Mouse (Mus musculus): ENCODE measurements around the gene Gm45716.
"Not testable (repeated sequence)": the region's sequence is repeated elsewhere in the genome, so short reads cannot be mapped to it uniquely, and the experiment has no call there.

Gm45716 gene

DNA sequence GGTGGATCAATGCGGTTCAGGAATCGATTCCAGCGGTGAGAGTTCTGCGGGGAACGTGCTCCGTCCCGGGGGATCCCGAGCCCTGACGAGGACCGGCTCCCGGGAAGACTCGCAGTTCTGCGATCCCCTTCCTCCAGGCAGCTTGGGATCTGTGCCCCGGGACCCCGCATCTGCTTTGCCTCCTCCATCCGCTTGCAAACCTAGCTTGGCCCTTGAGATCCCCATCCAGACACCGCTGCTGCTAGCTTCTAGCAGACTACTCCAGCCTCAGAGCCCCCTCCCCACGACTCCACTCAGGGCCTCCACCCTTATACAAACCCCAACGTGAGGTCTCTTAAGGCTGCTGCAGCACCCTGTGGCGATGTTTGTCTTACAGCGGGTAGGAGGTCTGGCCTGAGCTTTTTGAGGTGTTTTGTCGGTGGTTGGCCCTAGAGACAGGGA is 62.2 kb downstream of the Gm45716 start:
- CTCF ChIA-PET: interaction anchor here (0.5 kb wide), 1 partner anchor 9 kb away, joined by 7 read pairs; no protein-coding TSS in a partner anchor

DNA sequence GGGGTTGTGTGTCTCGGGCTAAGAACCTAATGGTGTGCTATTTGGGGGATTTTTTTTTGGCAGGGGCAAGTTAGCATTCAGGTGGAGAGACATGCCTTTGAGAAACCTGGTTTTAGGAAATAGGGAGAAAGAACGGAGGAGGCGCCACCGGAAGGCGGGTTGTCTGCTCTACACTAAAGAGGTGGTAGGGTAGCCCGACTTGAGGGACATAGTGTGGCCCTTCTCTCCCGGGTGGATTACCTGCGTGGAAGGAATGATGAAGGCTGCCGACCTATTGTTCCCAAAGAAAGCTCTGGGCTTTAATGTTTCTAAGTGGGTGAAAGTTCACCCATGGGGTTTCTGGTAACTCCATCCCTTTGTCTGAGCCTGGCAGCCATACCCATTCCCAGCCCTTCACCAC is 62.7 kb downstream of the Gm45716 start:
- CTCF ChIA-PET: no interaction called here

GRCm38 (mm10) chr11:90250730-90251129 is 63.2 kb downstream of the Gm45716 start:
- CTCF ChIA-PET: interaction anchor here (0.5 kb wide), 1 partner anchor 386 kb away, joined by 3 read pairs; no protein-coding TSS in a partner anchor

DNA sequence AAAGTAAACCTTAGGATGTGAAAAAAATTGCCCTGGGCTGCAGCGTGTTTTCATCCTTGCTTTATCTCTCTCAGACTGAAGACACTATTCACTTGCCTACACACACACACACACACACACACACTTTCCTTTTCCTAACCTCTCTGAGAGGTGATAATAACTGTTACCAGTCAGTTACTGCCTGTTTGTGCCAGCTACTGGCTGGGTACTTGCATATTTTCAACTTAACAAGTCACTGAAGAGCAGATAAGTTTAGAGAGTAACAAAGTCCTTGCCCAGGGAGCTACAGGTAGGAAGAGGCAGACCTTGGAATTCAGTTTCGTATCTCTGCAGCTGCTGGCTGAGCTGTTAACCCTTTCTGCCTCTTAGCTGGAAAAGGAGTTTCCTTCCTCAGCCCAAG is 64.4 kb downstream of the Gm45716 start:
- CTCF ChIA-PET: no interaction called here

DNA sequence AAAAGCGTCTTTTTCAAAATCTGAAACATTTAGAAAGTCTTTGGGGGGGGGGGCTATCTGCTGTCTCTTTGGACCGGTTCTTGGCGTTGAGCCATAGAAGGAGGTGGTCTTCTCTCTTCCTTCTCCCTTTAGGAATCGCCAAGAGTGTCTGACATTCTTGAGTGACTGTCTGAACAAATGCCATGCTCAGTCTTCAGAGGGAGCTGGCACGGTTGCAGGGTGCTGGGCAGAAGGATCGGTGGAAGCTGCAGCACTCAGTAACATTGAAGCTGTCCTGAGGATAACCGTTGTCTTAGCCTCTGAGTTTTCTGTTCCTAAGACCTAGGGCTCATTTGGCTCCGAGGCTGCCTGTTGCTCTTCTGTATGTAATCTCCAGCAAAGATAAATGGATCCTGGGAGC is 64.9 kb downstream of the Gm45716 start:
- CTCF ChIA-PET: no interaction called here

- CTCF ChIA-PET: no interaction called here
These were observed 67.1 kb downstream of the Gm45716 start for GRCm38 (mm10) chr11:90254536-90254935.

GRCm38 (mm10) chr11:90255687-90256086 is 68.2 kb downstream of the Gm45716 start:
- CTCF ChIA-PET: interaction anchor here (0.5 kb wide), 1 partner anchor 19 kb away, joined by 9 read pairs; no protein-coding TSS in a partner anchor

DNA sequence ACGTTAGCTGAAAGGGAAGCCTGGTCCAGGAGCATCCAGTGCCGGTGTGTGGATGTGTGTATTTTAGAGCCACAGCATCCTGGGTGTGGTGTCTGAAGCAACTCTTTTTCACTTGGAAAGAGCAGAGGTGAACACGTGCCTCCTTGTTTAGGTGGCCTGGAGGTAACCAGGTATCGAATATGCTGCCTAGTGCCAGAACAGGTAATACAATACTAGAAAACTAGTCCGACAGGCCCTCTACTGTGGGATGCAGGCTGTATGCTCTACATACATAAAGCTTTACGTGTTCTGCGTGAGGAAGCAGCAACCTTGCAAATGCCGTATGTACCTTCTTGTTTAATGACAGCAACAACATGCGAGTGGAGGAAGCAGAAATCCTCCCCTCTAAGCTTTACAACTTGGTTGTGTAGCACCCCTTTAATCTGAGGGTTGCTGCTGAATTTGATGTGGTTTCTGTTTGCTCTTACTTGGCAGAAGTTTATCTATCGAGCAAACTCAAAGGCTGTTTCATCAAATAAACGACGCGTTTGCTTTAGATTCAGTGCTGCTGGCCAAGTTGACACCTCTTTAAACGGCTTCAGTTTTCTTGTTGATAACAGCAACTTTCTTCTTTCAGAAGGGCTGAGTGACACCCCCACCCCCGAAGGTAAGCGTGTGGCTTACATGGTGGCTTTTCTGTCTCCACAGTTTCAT is 69.5 kb downstream of the Gm45716 start:
- CTCF ChIA-PET: no interaction called here

DNA sequence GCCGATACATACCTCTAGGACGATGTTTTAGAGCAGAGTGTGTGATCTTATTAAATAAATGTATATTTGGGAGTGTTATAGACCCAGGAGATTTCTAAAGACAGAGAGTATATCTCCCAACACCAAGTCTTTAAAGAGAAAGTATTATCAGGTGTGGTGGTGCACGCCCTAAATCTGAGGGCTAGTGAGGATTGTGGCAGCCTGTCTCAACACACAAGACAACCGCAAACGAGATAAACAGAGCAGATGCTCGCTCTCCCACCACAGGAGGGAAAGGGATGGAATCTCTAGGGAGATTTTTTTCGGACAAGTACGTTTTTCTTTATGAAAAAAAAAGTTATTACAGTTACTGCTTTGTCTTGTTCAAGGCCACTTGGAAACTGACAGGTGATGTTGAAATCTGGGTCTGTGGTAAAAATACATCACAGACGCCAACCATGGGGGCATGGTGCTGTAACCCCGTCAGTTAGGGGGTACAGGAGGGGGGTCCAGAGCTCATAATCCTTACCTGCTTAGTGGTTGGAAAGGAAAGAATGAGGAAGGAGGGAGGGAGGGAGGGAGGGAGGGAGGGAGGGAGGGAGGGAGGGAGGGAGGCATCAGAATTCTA is 70.9 kb downstream of the Gm45716 start:
- CTCF ChIA-PET: interaction anchor here (0.6 kb wide), 1 partner anchor 9 kb away, joined by 7 read pairs; no protein-coding TSS in a partner anchor

DNA sequence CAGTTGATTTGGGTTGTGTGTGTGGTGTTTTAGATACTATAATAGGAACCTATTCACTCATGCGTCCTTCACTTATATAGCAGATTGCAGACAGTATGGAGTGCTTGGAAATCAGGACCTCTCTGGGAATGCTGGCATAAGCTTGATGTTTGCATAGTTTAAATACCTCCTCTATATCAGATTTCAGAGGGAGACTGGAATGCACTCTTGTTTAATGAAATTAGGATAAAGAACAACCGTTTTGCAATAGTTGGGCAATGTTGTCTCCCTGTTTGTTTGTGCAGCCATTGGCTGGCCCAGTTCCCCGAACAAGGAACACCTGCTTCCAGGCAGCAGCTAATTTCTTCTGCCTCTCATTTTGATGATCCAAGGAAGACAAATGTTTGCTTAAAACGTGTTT is 71.6 kb downstream of the Gm45716 start:
- CTCF ChIA-PET: interaction anchor here (0.6 kb wide), 1 partner anchor 9 kb away, joined by 7 read pairs; no protein-coding TSS in a partner anchor

- CTCF ChIA-PET: no interaction called here
These were observed 72.3 kb downstream of the Gm45716 start for GRCm38 (mm10) chr11:90259826-90260225.

- CTCF ChIA-PET: no interaction called here
These were observed 76.7 kb downstream of the Gm45716 start for GRCm38 (mm10) chr11:90264180-90264579.

GRCm38 (mm10) chr11:90265581-90265980 is 78.1 kb downstream of the Gm45716 start:
- CTCF ChIA-PET: no interaction called here

DNA sequence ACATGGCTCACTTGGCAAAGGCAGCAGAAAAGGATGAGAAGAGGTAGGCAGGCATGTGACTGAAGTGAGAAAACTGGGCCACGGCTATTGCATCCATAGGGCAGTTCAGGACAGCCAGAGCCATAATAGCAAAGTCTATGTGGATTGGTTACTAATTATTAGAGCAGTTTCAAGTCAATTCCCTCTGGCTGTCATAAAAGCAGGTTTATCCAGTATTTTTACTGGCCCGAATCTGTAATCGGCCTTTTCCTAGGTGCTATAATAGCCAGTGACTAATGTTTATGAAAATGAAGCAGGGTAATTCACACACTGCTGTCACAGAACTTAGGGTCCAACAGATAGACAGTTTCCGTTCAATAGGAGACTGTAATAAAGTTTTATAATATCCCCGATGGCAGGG is 81.5 kb downstream of the Gm45716 start:
- CTCF ChIA-PET: no interaction called here

DNA sequence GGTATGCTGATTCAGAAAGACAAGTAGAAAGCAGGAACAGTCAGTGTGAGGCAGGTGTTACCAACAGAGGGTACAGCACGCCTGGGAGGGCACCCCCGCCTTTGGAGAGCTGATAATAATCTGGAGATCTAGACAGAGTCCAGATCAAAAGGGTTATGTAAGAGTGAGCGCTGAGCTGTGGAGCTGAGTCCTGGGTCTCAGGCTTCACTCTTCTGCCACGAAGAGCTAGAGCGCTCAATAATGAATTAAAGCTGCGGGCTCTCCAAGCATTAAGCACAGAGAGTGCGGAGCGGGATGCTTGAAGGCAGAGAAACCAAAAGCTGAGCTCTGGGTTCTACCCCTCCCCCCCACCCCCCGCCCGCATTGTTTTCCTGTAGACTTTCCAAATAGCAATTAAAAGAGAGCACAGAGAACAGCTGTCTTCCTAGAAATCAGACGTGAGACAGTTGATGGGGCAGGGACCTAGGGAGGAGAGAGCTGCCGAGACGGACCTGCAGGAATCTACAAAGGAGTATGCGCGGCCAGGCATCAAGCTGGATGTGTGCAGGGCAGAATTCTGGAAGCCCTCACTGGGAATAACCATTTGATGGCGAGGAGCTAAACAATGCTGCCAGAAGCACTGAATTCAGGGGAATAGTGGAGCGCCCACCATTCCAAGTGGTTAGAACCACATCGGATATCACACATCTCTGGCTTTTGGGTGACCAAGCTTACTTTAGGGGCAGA is 82.1 kb downstream of the Gm45716 start:
- CTCF ChIA-PET: no interaction called here

DNA sequence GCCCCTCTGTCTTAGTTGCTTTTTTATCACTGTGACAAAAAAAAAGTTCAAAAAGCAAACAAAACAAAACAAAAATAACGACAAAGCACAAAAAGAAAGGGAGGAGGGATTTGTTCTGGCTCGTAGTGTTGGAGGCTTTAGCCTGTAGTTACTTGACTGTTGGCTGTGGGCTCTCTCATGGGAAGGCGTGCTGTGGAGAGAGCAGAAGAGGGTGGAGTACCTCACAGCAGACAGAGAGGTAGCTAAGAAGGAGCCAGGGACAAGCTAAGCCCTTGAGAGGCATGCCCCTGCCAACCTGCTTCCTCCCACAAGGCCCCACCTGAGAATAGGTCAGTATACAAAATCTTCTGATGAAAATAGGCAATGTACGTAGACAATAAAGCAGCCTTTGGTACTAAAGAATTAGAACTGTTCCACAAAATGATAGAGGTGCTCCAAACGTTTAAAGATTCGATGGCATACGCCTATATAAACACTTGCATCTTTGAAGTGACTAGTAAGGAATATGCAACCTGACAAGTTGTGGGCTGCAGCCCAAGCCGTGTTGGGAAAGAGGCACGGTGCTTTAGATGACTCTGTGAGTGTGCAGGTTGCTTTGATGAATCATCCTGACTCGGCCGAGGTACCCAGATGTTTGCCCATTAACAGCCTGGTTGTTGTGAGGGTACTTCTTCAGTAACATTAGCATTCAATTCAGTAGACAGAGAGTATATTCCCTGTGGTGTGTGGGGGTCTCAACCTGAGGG is 82.8 kb downstream of the Gm45716 start:
- CTCF ChIA-PET: no interaction called here

DNA sequence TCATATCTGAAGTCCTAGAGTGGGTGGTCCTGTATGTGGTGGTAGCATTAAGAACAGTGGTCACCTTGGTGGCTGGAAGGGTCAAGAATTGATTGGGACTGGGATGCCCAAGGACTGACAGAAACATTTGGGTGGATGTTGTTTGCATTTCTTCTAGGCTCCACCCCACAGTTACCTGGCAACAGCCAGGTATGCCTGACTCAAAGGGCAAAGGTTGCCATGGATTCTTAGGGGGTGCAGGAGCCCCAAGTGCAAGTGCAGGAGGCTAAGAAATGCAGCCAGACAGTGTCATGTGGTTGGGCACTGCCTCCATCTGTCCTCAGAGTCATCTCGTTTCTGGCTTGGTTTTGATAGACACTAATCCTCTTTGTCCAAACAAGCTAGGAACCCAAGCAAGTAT is 86.7 kb downstream of the Gm45716 start:
- CTCF ChIA-PET: interaction anchor here (0.7 kb wide), 1 partner anchor 18 kb away, joined by 9 read pairs; no protein-coding TSS in a partner anchor

GRCm38 (mm10) chr11:90275663-90276062 is 88.2 kb downstream of the Gm45716 start:
- CTCF ChIA-PET: no interaction called here

GRCm38 (mm10) chr11:90276150-90276549 is 88.7 kb downstream of the Gm45716 start:
- CTCF ChIA-PET: no interaction called here

GRCm38 (mm10) chr11:90276561-90276960 is 89.1 kb downstream of the Gm45716 start:
- CTCF ChIA-PET: no interaction called here

DNA sequence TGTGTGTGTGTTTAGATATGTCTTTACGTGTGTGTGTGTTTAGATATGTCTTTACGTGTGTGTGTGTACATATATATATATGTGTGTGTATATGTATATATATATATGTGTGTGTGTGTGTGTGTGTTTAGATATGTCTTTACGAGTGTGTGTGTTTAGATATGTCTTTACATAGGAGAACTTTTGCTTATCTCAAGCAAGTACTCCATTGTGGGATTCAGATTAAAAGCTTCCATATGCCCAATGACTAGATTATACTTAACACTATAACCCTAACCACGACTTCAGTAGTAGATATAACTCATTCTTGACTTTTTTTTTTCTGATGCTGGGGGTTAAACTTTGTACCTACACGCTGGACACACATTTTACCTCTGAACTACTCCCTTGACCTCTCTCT is 92.6 kb downstream of the Gm45716 start:
- CTCF ChIA-PET: interaction anchor here (0.7 kb wide), 1 partner anchor 18 kb away, joined by 4 read pairs; no protein-coding TSS in a partner anchor

GRCm38 (mm10) chr11:90281943-90282342 is 94.5 kb downstream of the Gm45716 start:
- CTCF ChIA-PET: not testable (repeated sequence)
